Mouse (Mus musculus) liver, postnatal 0 days (tissue): ENCODE data around the gene Phtf1.

Experiments used
- CTCF ChIP-seq: sonication (generic); IDR thresholded peaks from 2 replicates; pipeline ENCODE4 v1.5.1; 2016; ENCODE audit warnings: antibody characterized with exemption, low read depth
- EP300 ChIP-seq: IDR thresholded peaks from 2 replicates; pipeline ENCODE4 v1.6.1; 2016; ENCODE audit warnings: antibody characterized with exemption, low read depth, mild to moderate bottlenecking

GRCm38 (mm10) chr3:103967861-103968691 lies at the start of gene Phtf1:
- TF ChIP-seq EP300 (no peak), CTCF (no peak)
